Mouse (Mus musculus): ENCODE results near the gene Gabrd.
"Not testable (repeated sequence)": the region's sequence is repeated elsewhere in the genome, so short reads cannot be mapped to it uniquely, and the experiment has no call there.

The Gabrd gene
- long read RNA-seq, experiment 1, partial matches to known transcripts = 0 of 2 reads
- long read RNA-seq, experiment 1, other reads (novel, unspliced or antisense) = 2 of 2 reads
- long read RNA-seq, experiment 2 = 0 reads

DNA sequence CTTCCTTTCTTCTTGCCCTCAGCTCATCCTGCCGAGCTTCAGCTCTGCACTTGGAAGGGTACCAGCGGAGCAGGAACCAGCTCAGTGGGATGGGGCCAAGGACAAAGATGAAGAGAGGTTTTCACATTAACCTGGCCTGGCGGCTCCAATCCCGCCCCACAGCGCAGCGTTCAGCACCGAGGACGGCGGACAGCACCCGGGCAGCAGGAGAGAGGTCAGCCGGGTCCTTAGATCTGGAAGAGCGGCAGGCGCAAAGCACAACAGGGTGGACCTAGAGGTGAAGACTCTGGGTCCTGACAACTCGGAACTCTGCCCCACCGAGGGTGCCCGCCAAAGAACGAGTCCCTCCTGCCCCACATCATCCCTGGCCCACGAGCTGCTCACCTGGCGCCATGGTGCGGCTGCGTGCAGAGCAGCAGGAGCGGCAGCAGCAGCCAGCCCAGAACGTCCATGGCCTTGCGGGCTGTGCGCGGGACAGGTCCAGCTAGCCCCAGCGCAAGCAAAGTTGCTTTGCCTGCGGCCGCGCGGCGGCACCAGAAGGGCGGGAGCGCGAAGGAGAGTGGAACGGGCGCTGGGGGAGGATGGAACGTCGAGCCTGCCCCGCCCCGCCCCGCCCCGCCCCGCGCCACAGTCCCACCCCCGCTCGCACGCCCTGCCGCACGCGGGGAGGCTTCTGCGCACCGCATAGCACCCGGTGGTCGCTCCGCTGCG is at the start of gene Gabrd:
Gene Gabrd, minus strand, starts transcription at position 602 of the 711 bp plus-strand sequence.
- intact Hi-C loops (cut with DNase I) = no loop called here

- intact Hi-C loops (cut with DNase I) = no loop called here
These were observed 44.9 kb upstream of the Gabrd start for GRCm38 (mm10) chr4:155442808-155443207.

- intact Hi-C loops (cut with DNase I) = no loop called here
These were observed 36.1 kb upstream of the Gabrd start for GRCm38 (mm10) chr4:155433993-155434392.

DNA sequence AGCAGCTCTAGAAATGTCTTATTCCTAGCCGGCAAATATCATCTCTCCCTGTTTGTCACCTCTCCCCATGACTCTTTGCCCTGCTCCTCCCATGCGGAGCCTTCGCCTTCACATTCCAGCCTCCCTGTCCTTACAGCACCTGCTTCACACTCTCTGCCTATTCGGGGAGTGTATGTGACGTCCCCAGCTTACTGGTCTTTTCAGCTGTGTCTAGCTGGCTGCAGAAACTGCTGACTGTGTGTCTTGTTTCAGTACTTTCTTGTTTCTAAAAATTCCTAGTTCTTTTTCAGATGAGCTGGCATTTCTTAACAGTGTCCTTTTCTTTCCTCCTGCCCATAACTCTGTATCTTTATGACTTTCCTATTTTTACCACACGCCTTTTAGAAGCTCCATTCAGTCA is 34.4 kb upstream of the Gabrd start:
- intact Hi-C loops (cut with DNase I) = no loop called here

- intact Hi-C loops (cut with DNase I) = no loop called here
These were observed 31.3 kb upstream of the Gabrd start for GRCm38 (mm10) chr4:155429202-155429601.

DNA sequence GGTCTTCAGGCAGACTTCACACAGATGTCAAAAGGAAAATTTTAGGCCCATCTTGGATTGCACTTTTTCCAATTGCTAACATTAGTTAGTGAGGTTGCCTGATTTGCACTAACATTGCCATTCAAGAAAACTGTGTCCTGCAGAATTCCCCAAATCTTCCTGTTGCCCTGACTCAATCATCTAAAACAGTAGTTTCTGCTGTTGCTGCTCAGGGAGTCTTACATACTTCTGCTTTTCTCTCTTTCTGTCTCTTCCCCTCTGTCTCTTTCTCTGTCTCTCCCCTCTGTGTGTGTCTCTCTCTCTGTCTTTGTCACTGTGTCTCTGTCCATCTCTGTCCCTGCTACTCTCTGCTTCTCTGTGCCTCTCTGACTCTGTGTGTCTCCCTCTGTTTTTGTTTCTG is 30.5 kb upstream of the Gabrd start:
- intact Hi-C loops (cut with DNase I) = no loop called here

GRCm38 (mm10) chr4:155426272-155426671 is 28.4 kb upstream of the Gabrd start:
- intact Hi-C loops (cut with DNase I) = no loop called here

GRCm38 (mm10) chr4:155423988-155424387 is 26.1 kb upstream of the Gabrd start:
- intact Hi-C loops (cut with DNase I) = no loop called here

DNA sequence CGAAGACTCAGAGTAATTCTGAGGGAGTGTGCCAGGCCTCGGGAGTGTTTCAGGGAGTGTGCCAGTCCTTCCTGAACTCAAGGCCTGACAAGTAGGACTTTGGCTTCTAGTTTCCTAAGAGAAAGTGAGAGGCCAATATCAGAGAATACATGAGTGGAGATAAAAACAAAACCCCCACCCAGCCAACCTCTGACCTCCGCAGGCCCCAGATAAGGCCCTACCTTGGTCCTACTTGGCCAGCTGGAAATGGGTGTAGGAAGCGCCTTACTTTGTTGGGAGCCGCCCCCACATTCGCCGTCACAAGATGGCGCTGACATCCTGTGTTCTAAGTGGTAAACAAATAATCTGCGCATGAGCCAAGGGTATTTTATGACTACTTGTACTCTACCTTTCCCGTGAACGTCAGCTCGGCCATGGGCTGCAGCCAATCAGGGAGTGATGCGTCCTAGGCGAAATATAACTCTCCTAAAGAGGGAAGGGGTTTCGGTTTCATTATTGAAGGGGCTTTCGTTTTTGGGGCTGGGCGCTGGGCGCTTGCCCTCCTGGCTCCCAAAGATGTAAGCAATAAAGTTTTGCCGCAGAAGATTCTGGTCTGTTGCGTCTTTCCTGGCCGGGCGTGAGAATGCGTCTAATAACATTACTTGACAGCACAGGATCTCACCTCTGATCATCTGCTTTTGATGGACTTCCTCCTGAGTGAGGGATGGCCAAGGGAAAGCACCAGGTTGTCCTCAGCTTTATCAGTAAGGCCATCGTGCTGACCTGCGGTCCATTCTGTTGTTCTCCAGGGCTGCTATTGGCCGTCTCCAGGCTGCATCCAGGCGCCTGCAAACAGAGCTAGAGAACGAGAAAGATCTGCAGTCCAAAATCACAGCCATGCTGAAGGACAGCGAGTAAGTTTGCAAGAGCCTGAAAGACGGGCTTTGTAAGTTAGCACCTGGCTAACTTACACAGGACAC is 23.8 kb upstream of the Gabrd start:
- intact Hi-C loops (cut with DNase I) = not testable (repeated sequence)

DNA sequence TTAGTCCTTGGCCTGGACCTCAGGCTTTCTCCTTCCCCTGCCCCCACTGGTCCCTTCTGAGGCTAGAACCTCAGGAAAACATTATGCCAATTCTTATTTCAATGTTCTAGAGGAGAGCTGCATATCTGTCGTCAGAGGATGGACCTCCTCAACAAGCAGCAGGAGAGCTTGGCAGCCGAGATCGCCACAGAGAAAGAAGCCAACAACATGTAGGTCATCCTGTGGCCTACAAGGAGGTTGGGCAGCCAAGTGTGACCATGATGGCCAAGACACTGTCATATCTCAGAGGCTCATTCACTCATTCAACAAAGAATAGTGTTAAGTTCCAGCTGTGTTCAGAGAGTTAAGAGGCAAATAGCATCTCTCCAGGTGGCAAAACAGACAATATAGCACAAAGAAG is 22.2 kb upstream of the Gabrd start:
- intact Hi-C loops (cut with DNase I) = no loop called here

DNA sequence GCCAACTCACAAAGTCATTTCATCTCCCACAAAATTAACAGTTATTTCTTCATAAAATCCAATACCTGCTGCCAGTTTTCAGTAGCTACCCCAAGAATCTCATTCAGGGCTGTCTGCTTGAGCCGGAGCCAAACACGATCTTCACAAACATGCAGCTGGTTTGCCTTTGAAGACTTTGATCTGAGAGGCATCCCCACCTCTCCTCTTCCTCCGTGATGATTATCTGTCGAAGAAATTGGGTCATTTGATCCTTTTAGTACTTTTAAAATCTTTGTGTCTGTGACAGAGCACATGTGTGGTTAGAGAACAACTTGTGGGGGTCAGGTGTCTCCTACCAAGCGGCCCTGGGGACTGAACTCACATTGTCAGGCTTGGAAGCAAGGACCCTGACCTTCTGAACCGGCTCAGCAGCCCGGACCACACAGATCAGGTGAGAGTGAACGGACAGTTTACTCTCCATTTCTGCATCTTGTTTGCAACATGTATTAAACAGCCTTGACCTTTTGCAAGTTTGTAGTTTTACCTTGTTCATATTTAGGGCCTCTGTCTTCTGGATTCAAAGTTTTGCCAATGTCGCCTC is 16.8 kb upstream of the Gabrd start:
- intact Hi-C loops (cut with DNase I) = no loop called here

- intact Hi-C loops (cut with DNase I) = no loop called here
These were observed 15.9 kb upstream of the Gabrd start for GRCm38 (mm10) chr4:155413641-155414335.

DNA sequence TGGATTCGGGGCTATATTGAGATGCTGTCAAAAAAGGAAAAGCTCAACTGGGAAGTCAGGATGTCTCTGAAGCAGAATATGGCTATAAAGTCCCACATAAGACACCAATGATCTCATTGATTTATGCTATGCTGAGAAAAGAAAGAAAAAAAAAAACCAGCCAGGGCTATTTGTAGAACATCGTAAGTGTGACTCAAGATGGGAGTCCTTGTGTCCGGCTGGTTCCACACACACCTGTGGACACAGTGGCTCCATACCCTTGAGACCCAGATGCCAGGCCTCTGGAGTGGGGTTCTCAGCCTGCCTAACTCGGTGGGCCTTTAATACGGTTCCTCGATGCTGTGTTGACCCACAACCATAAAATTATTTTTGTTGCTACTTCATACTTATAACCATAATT is 14.2 kb upstream of the Gabrd start:
- intact Hi-C loops (cut with DNase I) = no loop called here

DNA sequence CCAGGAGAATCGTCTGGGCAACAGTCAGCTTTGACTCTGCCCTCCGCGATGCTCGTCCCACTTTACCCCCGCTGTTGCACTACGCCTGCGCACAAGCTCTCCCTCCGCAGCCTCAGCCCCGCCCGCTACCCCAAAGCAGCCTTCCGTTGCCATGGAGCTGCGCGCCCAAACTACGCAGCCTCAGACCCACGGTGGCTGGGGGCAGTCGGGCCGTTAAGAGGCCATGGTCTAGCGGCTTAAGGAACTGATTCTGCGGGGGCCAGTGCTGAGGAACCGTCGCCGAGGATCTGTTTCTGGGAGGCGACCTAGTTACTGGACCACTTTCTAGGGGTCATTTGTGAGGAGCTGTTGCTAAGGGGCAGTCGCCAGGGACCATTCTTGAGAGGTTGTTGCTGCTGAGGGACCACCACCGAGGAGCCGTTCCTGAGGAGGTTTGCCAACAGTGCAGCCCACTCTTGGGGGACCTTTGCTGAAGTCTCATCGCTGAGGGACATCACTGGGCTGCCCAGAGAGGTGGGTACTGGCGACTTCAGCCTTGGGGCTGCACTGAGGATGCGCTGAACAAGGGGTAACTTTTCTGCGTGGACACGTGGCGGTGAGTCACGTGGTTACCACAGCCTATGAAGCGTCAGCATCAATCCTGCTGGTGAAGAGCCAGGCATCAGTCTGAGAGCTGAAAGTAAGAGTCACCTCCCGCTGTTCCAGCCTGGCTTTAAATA is 11.3 kb upstream of the Gabrd start, which contains the start of gene Cfap74:
Gene Cfap74, plus strand, starts transcription at position 133 of the 719 bp plus-strand sequence.
- intact Hi-C loops (cut with DNase I) = loop anchor here (2.0 kb wide), 1 partner anchor 40 kb away; no protein-coding TSS in a partner anchor

GRCm38 (mm10) chr4:155408695-155409057 is 10.8 kb upstream of the Gabrd start:
- intact Hi-C loops (cut with DNase I) = loop anchor here (2.0 kb wide), 1 partner anchor 40 kb away; no protein-coding TSS in a partner anchor

- intact Hi-C loops (cut with DNase I) = no loop called here
These were observed 4.6 kb upstream of the Gabrd start for GRCm38 (mm10) chr4:155402489-155402888.

DNA sequence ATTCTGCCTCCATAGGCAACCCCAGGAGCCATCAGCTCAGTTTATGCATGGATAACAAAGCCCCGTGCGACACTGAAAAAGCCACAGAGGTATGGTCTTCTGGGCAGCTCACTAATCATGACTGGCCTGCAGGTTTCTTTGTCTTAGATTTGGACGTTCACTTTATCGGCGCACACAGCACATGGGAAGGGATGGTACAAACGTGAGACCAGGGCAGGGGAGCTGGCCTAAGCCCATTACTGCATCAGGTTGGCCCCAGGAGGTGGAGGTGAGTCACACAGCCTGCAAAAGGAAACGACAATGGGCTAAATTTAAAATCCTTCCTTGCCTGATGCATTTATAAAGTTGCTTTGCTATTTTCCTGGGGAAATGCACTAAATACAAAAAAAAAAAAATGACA is 3.2 kb upstream of the Gabrd start:
- intact Hi-C loops (cut with DNase I) = no loop called here

GRCm38 (mm10) chr4:155398222-155398540 is 269 bp upstream of the Gabrd start:
- intact Hi-C loops (cut with DNase I) = no loop called here

DNA sequence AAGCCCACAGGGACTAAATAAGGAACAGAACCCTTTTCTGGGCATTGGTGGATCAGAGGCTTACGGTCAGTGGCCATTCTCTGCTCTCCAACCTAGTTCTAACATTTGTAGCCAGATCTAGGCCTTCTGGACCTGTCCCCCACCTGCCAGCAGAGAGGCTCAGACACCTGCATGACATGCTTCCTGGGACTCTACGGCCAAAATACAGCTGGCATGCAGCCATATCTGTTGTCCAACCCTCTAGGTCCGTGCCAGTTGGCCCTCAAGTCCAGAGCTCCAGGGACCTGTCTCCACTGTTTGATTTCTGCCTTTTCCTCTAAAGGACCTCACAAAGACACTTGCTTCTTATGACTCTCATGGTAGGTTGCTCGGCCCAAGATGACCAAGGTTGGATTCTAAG is 1.2 kb downstream of the Gabrd start:
- intact Hi-C loops (cut with DNase I) = no loop called here

DNA sequence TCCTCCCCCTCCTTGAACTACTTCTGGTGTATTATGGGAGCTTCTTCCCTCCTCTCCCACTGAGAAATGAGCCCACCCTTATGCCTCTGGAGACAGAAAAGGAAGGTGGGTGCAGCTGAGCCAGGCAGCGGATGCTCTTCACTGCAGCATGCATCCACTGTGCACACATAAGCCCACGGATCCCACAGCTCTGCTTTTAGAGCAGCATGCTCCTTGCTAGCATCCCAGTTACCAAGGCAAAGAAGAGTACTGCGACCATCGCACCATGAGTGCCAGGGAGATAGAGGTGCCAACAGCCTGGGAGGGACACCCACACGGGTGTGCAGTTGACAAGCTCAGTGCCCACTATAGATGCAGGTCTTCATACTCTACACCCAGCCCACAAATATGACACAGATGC is 2.4 kb downstream of the Gabrd start:
- intact Hi-C loops (cut with DNase I) = no loop called here

DNA sequence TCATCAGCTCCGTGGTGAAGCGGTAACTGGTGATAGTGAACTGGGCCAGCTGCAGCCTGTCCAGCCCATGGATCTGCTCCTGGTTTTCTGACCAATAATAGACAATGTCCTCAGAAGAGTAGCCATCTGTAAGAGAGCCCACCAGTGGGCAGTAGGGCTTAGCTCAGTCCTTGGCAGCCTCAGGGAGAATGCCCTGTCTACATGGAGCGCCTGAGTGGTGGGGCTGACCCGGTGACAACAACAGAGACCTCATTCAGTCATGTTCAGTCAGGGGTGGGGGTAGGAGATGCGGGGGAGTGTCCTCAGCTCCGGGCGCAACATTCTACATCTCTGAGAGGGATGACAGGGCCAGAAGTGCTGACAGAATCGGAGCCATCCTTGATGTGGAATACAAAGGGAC is 10.7 kb downstream of the Gabrd start:
- intact Hi-C loops (cut with DNase I) = no loop called here

Data from adrenal gland (tissue).